Mouse (Mus musculus): ENCODE measurements around the gene Ano8. TPM values are rescaled to one million over a fixed set of nuclear protein-coding genes. Genes with fewer than 3 reads are reported as not detected.

Gene Ano8
- polyA plus RNA-seq (2017; shearing (Covaris generic)): 16.2 TPM

GRCm38 (mm10) chr8:71485142-71486135 lies at the start of gene Ano8:
Ano8 (minus strand) TSS chr8:71485963.

GRCm38 (mm10) chr8:71525226-71526050 lies 39.7 kb upstream of the Ano8 start, which contains the start of gene Ccdc194:
Ccdc194 (minus strand) TSS chr8:71525711.

GRCm38 (mm10) chr8:71511644-71512043 lies 25.9 kb upstream of the Ano8 start, which contains the start of gene Plvap:
Plvap (minus strand) TSS chr8:71511752.

GRCm38 (mm10) chr8:71487691-71488445 lies 2.1 kb upstream of the Ano8 start, which contains the start of gene Gtpbp3:
Gtpbp3 (plus strand) TSS chr8:71488103.

GRCm38 (mm10) chr8:71468916-71469315 lies 16.8 kb downstream of the Ano8 start, which contains the start of gene Dda1:
Dda1 (plus strand) TSS chr8:71469199.

DNA sequence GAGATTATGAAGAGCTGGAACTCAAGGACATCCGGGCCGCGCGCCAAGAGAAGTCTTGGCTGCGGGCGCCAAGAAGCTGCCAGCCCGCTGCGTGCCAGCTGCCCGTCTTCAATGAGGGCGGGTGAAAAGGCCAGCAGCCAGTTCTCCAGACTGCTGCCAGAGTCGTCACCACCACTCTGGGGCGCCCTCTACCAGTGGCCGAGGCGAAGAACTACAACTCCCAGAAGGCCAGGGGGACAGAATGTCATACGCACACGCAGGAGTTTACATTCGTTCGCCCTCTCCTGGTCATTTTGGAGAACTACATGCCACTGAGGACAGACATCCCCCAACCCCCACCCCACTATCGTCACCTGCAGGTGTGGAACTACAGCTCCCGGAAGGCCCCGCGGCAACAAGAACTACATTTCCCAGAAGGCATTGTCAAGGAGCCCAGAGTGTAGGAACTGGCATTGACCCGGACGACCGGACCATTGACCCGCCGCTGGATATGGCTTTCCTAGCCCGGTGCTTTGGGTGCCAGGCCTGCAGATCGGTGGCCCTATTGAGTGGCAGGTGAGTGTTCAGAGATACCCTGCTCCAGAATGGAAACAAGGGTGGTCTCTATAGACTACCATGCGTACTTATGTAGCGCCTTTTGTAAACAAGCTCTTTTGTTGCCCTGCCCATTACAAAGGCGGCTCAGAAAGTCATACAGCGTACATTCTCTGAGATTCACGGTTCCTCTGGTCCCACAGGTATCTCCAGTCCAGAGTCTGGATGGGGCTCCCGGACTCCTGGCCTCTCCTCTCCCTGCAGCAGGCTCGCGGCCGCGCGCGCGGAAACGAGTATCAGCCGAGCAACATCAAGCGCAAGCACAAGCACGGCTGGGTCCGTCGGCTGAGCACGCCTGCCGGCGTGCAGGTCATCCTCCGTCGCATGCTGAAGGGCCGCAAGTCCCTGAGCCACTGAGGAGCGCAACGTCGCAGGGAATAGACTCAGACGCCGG lies 21.0 kb downstream of the Ano8 start, which contains the start of gene Mrpl34:
Mrpl34 (plus strand) TSS at position 447 of the 988 bp plus-strand sequence.

GRCm38 (mm10) chr8:71463188-71464033 lies 22.4 kb downstream of the Ano8 start, which contains the start of gene Abhd8:
Abhd8 (minus strand) TSS chr8:71463655.

Other genes starting within 250 kb of the Ano8 start
- gene Myo9b, start 213.2 kb downstream of the Ano8 start, polyA plus RNA-seq (2017; shearing (Covaris generic)): 63.8 TPM
- gene Haus8, start 213.0 kb downstream of the Ano8 start, polyA plus RNA-seq (2017; shearing (Covaris generic)): 36.5 TPM
- 143 TPM for gene Use1, start 119.1 kb downstream of the Ano8 start, polyA plus RNA-seq (2017; shearing (Covaris generic))
- 19.0 TPM for gene Ocel1, start 114.7 kb downstream of the Ano8 start, polyA plus RNA-seq (2017; shearing (Covaris generic))
- gene Nr2f6, start 104.0 kb downstream of the Ano8 start, polyA plus RNA-seq (2017; shearing (Covaris generic)): 8.1 TPM
- 0.26 TPM for gene Ushbp1, start 90.2 kb downstream of the Ano8 start, polyA plus RNA-seq (2017; shearing (Covaris generic))
- gene Babam1, start 89.1 kb downstream of the Ano8 start, polyA plus RNA-seq (2017; shearing (Covaris generic)): 116 TPM
- 1.4 TPM for gene Ankle1, start 80.0 kb downstream of the Ano8 start, polyA plus RNA-seq (2017; shearing (Covaris generic))
- 156 TPM for gene Abhd8, start 22.3 kb downstream of the Ano8 start, polyA plus RNA-seq (2017; shearing (Covaris generic))
- gene Mrpl34, start 21.0 kb downstream of the Ano8 start, polyA plus RNA-seq (2017; shearing (Covaris generic)): 72.6 TPM
- gene Dda1, start 16.8 kb downstream of the Ano8 start, polyA plus RNA-seq (2017; shearing (Covaris generic)): 106 TPM
- gene Gtpbp3, start 2.1 kb upstream of the Ano8 start, polyA plus RNA-seq (2017; shearing (Covaris generic)): 10.7 TPM
- gene Plvap, start 25.8 kb upstream of the Ano8 start, polyA plus RNA-seq (2017; shearing (Covaris generic)): 0.55 TPM
- 0.19 TPM for gene Ccdc194, start 39.7 kb upstream of the Ano8 start, polyA plus RNA-seq (2017; shearing (Covaris generic))
- gene Bst2, start 51.5 kb upstream of the Ano8 start, polyA plus RNA-seq (2017; shearing (Covaris generic)): 116 TPM
- 96.2 TPM for gene Mvb12a, start 57.0 kb upstream of the Ano8 start, polyA plus RNA-seq (2017; shearing (Covaris generic))
- 2.2 TPM for gene Tmem221, start 72.9 kb upstream of the Ano8 start, polyA plus RNA-seq (2017; shearing (Covaris generic))
- gene Nxnl1, start 80.6 kb upstream of the Ano8 start, polyA plus RNA-seq (2017; shearing (Covaris generic)): 0.25 TPM
- gene Slc27a1, start 82.9 kb upstream of the Ano8 start, polyA plus RNA-seq (2017; shearing (Covaris generic)): 15.6 TPM
- gene Pgls, start 106.2 kb upstream of the Ano8 start, polyA plus RNA-seq (2017; shearing (Covaris generic)): 115 TPM
- 13.0 TPM for gene Fam129c, start 111.7 kb upstream of the Ano8 start, polyA plus RNA-seq (2017; shearing (Covaris generic))
- gene Colgalt1, start 125.0 kb upstream of the Ano8 start, polyA plus RNA-seq (2017; shearing (Covaris generic)): 51.1 TPM
- gene Unc13a, start 185.8 kb upstream of the Ano8 start, polyA plus RNA-seq (2017; shearing (Covaris generic)): 0.63 TPM
- 166 TPM for gene Jak3, start 190.3 kb upstream of the Ano8 start, polyA plus RNA-seq (2017; shearing (Covaris generic))
- 47.0 TPM for gene Insl3, start 203.3 kb upstream of the Ano8 start, polyA plus RNA-seq (2017; shearing (Covaris generic))
- 6.1 TPM for gene B3gnt3, start 215.8 kb upstream of the Ano8 start, polyA plus RNA-seq (2017; shearing (Covaris generic))
- 249 TPM for gene Fcho1, start 239.8 kb upstream of the Ano8 start, polyA plus RNA-seq (2017; shearing (Covaris generic))